Mouse (Mus musculus): ENCODE measurements around the gene Fggy.

DNA sequence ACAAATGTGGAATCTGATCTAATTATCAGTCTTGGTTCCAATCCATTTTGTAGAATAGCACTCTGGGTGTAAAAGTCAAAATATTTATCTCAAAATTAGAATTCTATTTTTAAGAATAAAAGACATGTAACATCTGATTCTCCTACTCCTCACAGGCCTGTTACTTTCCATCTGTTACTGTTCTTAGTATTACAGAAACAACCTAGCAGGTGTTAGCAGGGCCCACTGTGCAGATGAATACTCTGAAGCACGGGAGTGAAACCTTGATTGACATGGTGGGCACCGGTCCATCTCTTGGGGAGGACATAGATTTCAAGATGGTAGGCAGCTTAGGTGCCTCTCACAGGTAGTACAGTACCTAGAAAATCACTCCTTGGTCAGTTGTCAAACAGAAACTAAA is 298.7 kb downstream of the Fggy start:
- TF ChIP-seq POLR2A (IDR thresholded peaks at IDR 0.05; ENCODE audit: low read depth, low read length) = no peak
- TF ChIP-seq CTCF (IDR thresholded peaks at IDR 0.05; ENCODE audit: extremely low read depth, insufficient read depth, insufficient read length, insufficient replicate concordance) = no peak
